Comparison of ENCODE assay signal across 11 mouse cellular contexts in genomic region chrX:96329764-96330163, GRCm38 (mm10). TPM values are rescaled to one million over a fixed set of nuclear protein-coding genes. Genes with fewer than 3 reads are reported as not detected.
DNase-seq lines count a peak whose midpoint lies in the region; TF ChIP-seq lines count a peak whose summit lies in the region.
"Had no signal": no experiment of that assay in that cellular context is flagged by ENCODE, and none has a peak within 500 bp of the region (broad histone marks: within the 10 kb centered on the region; RNA-seq: fewer than 3 reads in every experiment).

No protein-coding gene starts in this region.

- no peak overlapping the region for H3K4me3 ChIP-seq in left cerebral cortex, adult 2 months
- H3K4me3 ChIP-seq: embryonic facial prominence, embryonic 13.5 days had no signal

- no peak overlapping the region for H3K27ac ChIP-seq in left cerebral cortex, adult 2 months
- H3K27ac ChIP-seq: embryonic facial prominence, embryonic 13.5 days had no signal

- peak; percentile 37 for TF ChIP-seq CTCF in left cerebral cortex, adult 2 months (IDR thresholded peaks at IDR 0.05)

- DNase-seq in adrenal gland, postnatal 10 days, result peak; percentile 6
- no peak for DNase-seq in adrenal gland, adult 2 months
- no peak for DNase-seq in left cerebral cortex, adult 2 months (ENCODE audit: extremely low spot score in 1 of 2, low spot score in 2 of 2)
- DNase-seq in left cerebral cortex, postnatal 4 days, result no peak
- peak; percentile 0 for DNase-seq in c-Kit-positive CD71-positive TER-119-negative erythroid progenitor cells, embryonic 14.5 days (ENCODE audit: low read depth)
- DNase-seq in lung, postnatal 36 days, result peak; percentile 53
- no peak for DNase-seq in c-Kit-positive CD71-positive TER-119-positive erythroid progenitor cells, embryonic 14.5 days (ENCODE audit: low spot score)
- DNase-seq in ovary, postnatal 36 days (ENCODE audit: low spot score), result no peak

- intact Hi-C loops in left cerebral cortex, adult 2 months (cut with DNase I), result loop anchor here (10.0 kb wide), 1 partner anchor 545 kb away; no protein-coding TSS in a partner anchor
- intact Hi-C loops in left cerebral cortex, postnatal 4 days (cut with DNase I), result no loop called here

RNA-seq across cellular contexts. Expression of gene Vsig4, which starts 36.5 kb away (rescaled TPM):
- 1 to 10 TPM; 2.8 to 8.4 TPM for total RNA-seq in adrenal gland, postnatal 10 days (2021)
- under 1 TPM in 1 of 2 experiments, not detected in 1; 0.32 TPM for total RNA-seq in adrenal gland, adult 2 months (2021)
- polyA plus RNA-seq in adrenal gland, adult 2 months (2012; rRNA removed), result not detected in 2 replicates
- total RNA-seq in left cerebral cortex, adult 2 months (2021), result not detected
- total RNA-seq in left cerebral cortex, postnatal 4 days (2021), result not detected
- total RNA-seq: layer of hippocampus, adult 8-10 months had no signal
- polyA plus RNA-seq: C2C12; embryonic facial prominence, embryonic 13.5 days had no signal

Comparison
In these comparisons a context has a peak if more than half of its experiments do, and no peak if none do; other contexts are left out.
1. DNase-seq: peak in adrenal gland, postnatal 10 days (single experiment), c-Kit-positive CD71-positive TER-119-negative erythroid progenitor cells, embryonic 14.5 days (single experiment) and lung, postnatal 36 days (single experiment); none in adrenal gland, adult 2 months (single experiment), left cerebral cortex, adult 2 months (0 of 2), left cerebral cortex, postnatal 4 days (single experiment), c-Kit-positive CD71-positive TER-119-positive erythroid progenitor cells, embryonic 14.5 days (single experiment) and ovary, postnatal 36 days (single experiment).